Mouse (Mus musculus): ENCODE measurements at regions not wholly inside any gene's neighbourhood (a gene's known extent, or its start where the extent isn't known, plus 50 kb on each side); places are given as distances from the start of the nearest gene placed in this dataset.
"Not testable (repeated sequence)": the region's sequence is repeated elsewhere in the genome, so short reads cannot be mapped to it uniquely, and the experiment has no call there.

GRCm38 (mm10) chr11:16592006-16592405 is 83.7 kb upstream of the Sec61g start:
- no peaks in the 10 kb centered on the region for H3K36me3 ChIP-seq (ENCODE audit: control insufficient read depth, insufficient read depth)
- no peaks in the 10 kb centered on the region for H3K27me3 ChIP-seq (ENCODE audit: control insufficient read depth, insufficient read depth, insufficient read length)
- no peak overlapping the region for H3K4me3 ChIP-seq
- no peaks in the 10 kb centered on the region for H3K79me2 ChIP-seq (ENCODE audit: control insufficient read depth, insufficient read depth)
- TF ChIP-seq MYOD1 (IDR thresholded peaks at IDR 0.05; ENCODE audit: control insufficient read depth in 1 of 3, insufficient read length in 2 of 3, low read depth in 2 of 3) (no peak), USF1 (IDR thresholded peaks at IDR 0.05; ENCODE audit: low read depth) (no peak), POLR2AphosphoS2 (IDR thresholded peaks at IDR 0.05; ENCODE audit: insufficient read length, low read depth) (no peak), TCF3 (IDR thresholded peaks at IDR 0.05; ENCODE audit: insufficient read length, low read depth) (no peak), REST (IDR thresholded peaks at IDR 0.05; ENCODE audit: insufficient read depth, insufficient read length) (no peak), E2F4 (IDR thresholded peaks at IDR 0.05; ENCODE audit: insufficient read depth) (no peak)
- peak overlapping the region; percentile 72 for H3K4me2 ChIP-seq (ENCODE audit: low read depth)
- H3ac ChIP-seq (ENCODE audit: control insufficient read depth, insufficient read length): no peak overlapping the region

DNA sequence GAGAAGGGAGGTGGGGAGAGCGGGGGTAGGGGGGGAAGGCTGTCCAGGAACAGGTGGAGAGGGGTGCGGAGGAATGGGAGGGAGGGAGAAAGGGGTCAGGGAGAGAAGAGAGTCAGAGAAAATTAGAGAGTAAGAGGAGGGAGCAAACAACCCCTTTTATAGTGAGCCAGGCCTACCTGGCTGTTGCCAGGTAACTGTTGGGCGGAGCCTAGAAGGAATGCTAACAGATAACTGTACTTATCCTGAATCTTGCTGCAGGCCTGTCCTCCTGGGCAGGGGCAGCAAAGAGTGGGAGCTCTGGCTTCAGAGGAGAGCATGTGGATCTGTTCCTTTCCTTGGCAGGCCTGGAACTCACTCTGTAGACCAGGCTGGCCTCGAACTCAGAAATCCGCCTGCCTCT is 84.5 kb upstream of the Sec61g start:
- Histone ChIP-seq H3K79me2 (ENCODE audit: control insufficient read depth, insufficient read depth) (no peaks in the 10 kb centered on the region), H3K4me2 (ENCODE audit: low read depth) (no peak overlapping the region)
- TF ChIP-seq E2F4 (IDR thresholded peaks at IDR 0.05; ENCODE audit: insufficient read depth): no peak
- no peak for TF ChIP-seq SRF (IDR thresholded peaks at IDR 0.05; ENCODE audit: control insufficient read depth, insufficient read length, low read depth)

GRCm38 (mm10) chr11:16594832-16595231 is 86.5 kb upstream of the Sec61g start:
- TF ChIP-seq POLR2AphosphoS2 (IDR thresholded peaks at IDR 0.05; ENCODE audit: insufficient read length, low read depth): no peak
- Histone ChIP-seq H3K27me3 (ENCODE audit: control insufficient read depth, insufficient read depth, insufficient read length) (no peaks in the 10 kb centered on the region), H3K36me3 (ENCODE audit: control insufficient read depth, insufficient read depth) (no peaks in the 10 kb centered on the region), H3K4me3 (no peak overlapping the region), H3K79me2 (ENCODE audit: control insufficient read depth, insufficient read depth) (no peaks in the 10 kb centered on the region), H3ac (ENCODE audit: control insufficient read depth, insufficient read length) (no peak overlapping the region), H3K4me2 (ENCODE audit: low read depth) (no peak overlapping the region)

More for the DNA sequence above, 84.5 kb upstream of the Sec61g start:
- no peaks in the 10 kb centered on the region for H3K36me3 ChIP-seq (ENCODE audit: control insufficient read depth, insufficient read depth)
- no peaks in the 10 kb centered on the region for H3K27me3 ChIP-seq (ENCODE audit: control insufficient read depth, insufficient read depth, insufficient read length)
- no peak overlapping the region for H3K4me3 ChIP-seq
- H3ac ChIP-seq (ENCODE audit: control insufficient read depth, insufficient read length): no peak overlapping the region

GRCm38 (mm10) chr11:16597038-16597830 is 89.0 kb upstream of the Sec61g start:
- H3K4me2 ChIP-seq (ENCODE audit: low read depth): no peak overlapping the region
- no peaks in the 10 kb centered on the region for H3K79me2 ChIP-seq (ENCODE audit: control insufficient read depth, insufficient read depth)
- TF ChIP-seq POLR2A (IDR thresholded peaks at IDR 0.05; ENCODE audit: insufficient read length, low read depth) (no peak), E2F4 (IDR thresholded peaks at IDR 0.05; ENCODE audit: insufficient read depth) (no peak), MYOD1 (IDR thresholded peaks at IDR 0.05; ENCODE audit: control insufficient read depth in 1 of 3, insufficient read length in 2 of 3, low read depth in 2 of 3) (no peak), SRF (IDR thresholded peaks at IDR 0.05; ENCODE audit: control insufficient read depth, insufficient read length, low read depth) (no peak)
- H3K4me3 ChIP-seq: no peak overlapping the region
- H3K27me3 ChIP-seq (ENCODE audit: control insufficient read depth, insufficient read depth, insufficient read length): no peaks in the 10 kb centered on the region
- no peak overlapping the region for H3ac ChIP-seq (ENCODE audit: control insufficient read depth, insufficient read length)
- H3K36me3 ChIP-seq (ENCODE audit: control insufficient read depth, insufficient read depth): no peaks in the 10 kb centered on the region

- Histone ChIP-seq H3K79me2 (ENCODE audit: control insufficient read depth, insufficient read depth) (no peaks in the 10 kb centered on the region), H3K4me2 (ENCODE audit: low read depth) (no peak overlapping the region), H3ac (ENCODE audit: control insufficient read depth, insufficient read length) (no peak overlapping the region), H3K4me3 (no peak overlapping the region), H3K36me3 (ENCODE audit: control insufficient read depth, insufficient read depth) (no peaks in the 10 kb centered on the region), H3K27me3 (ENCODE audit: control insufficient read depth, insufficient read depth, insufficient read length) (no peaks in the 10 kb centered on the region)
- TF ChIP-seq MAX (IDR thresholded peaks at IDR 0.05; ENCODE audit: low read depth): no peak
- peak in 1 of 3 experiments; percentile 40 for TF ChIP-seq MYOG (IDR thresholded peaks at IDR 0.05; ENCODE audit: control insufficient read depth in 1 of 3, insufficient read depth in 1 of 3, insufficient read length in 2 of 3, low read depth in 2 of 3)
- TF ChIP-seq MYOD1 (IDR thresholded peaks at IDR 0.05; ENCODE audit: control insufficient read depth in 1 of 3, insufficient read length in 2 of 3, low read depth in 2 of 3): peak in 1 of 3 experiments; percentile 11
- no peak for TF ChIP-seq USF1 (IDR thresholded peaks at IDR 0.05; ENCODE audit: low read depth)
- TF ChIP-seq POLR2AphosphoS2 (IDR thresholded peaks at IDR 0.05; ENCODE audit: insufficient read length, low read depth): no peak
Observed at GRCm38 (mm10) chr11:16602947-16603346, 94.7 kb upstream of the Sec61g start.

GRCm38 (mm10) chr11:16606435-16607214 is 98.3 kb upstream of the Sec61g start:
- no peak for TF ChIP-seq TCF3 (IDR thresholded peaks at IDR 0.05; ENCODE audit: insufficient read length, low read depth)
- no peak for TF ChIP-seq SRF (IDR thresholded peaks at IDR 0.05; ENCODE audit: control insufficient read depth, insufficient read length, low read depth)
- TF ChIP-seq MAX (IDR thresholded peaks at IDR 0.05; ENCODE audit: low read depth): no peak
- no peak for TF ChIP-seq MYOG (IDR thresholded peaks at IDR 0.05; ENCODE audit: control insufficient read depth in 1 of 3, insufficient read depth in 1 of 3, insufficient read length in 2 of 3, low read depth in 2 of 3)
- TF ChIP-seq TCF12 (IDR thresholded peaks at IDR 0.05; ENCODE audit: insufficient read depth, poor library complexity, severe bottlenecking): no peak
- TF ChIP-seq POLR2AphosphoS2 (IDR thresholded peaks at IDR 0.05; ENCODE audit: insufficient read length, low read depth): no peak
- TF ChIP-seq REST (IDR thresholded peaks at IDR 0.05; ENCODE audit: insufficient read depth, insufficient read length): no peak
- TF ChIP-seq USF1 (IDR thresholded peaks at IDR 0.05; ENCODE audit: low read depth): no peak
- Histone ChIP-seq H3K4me2 (ENCODE audit: low read depth) (peak overlapping the region; percentile 37), H3K79me2 (ENCODE audit: control insufficient read depth, insufficient read depth) (no peaks in the 10 kb centered on the region), H3K4me3 (no peak overlapping the region), H3K36me3 (ENCODE audit: control insufficient read depth, insufficient read depth) (no peaks in the 10 kb centered on the region), H3ac (ENCODE audit: control insufficient read depth, insufficient read length) (no peak overlapping the region), H3K27me3 (ENCODE audit: control insufficient read depth, insufficient read depth, insufficient read length) (no peaks in the 10 kb centered on the region)

DNA sequence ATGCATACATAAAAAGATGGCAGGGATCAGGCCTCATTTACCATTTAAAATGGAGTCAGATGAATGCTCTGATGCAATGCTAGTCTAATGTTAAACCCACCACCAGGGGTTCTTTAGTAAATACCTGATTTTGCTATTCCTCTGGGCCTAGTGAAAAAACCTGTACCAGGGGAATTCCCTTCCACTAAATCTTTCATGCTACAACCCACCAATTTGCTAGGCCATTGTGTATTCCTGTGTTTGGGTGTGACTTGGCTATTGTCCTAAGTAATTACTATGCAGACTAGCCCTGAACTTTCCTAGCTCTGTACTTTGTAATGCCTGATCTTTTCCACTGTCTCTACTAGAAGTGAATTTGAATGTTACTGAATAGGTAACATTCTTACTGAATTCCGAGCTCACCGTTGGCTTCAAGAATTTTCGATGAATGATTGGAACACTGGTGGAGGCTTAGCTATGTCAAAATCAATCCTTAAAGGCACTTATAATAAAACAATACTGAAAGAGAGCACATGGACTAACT is 99.7 kb upstream of the Sec61g start:
- H3ac ChIP-seq (ENCODE audit: control insufficient read depth, insufficient read length); H3K4me3 ChIP-seq; H3K4me2 ChIP-seq (ENCODE audit: low read depth); H3K36me3 ChIP-seq (ENCODE audit: control insufficient read depth, insufficient read depth); H3K27me3 ChIP-seq (ENCODE audit: control insufficient read depth, insufficient read depth, insufficient read length); H3K79me2 ChIP-seq (ENCODE audit: control insufficient read depth, insufficient read depth): not testable (repeated sequence)

Data from myocyte (in vitro differentiated cells).